Mouse (Mus musculus): ENCODE measurements around the gene Aco1. TPM values are rescaled to one million over a fixed set of nuclear protein-coding genes. Genes with fewer than 3 reads are reported as not detected.
"Not testable (repeated sequence)": the region's sequence is repeated elsewhere in the genome, so short reads cannot be mapped to it uniquely, and the experiment has no call there.

Gene Aco1
- 10 to 100 TPM; 43.7 to 45.9 TPM for total RNA-seq (2021)

DNA sequence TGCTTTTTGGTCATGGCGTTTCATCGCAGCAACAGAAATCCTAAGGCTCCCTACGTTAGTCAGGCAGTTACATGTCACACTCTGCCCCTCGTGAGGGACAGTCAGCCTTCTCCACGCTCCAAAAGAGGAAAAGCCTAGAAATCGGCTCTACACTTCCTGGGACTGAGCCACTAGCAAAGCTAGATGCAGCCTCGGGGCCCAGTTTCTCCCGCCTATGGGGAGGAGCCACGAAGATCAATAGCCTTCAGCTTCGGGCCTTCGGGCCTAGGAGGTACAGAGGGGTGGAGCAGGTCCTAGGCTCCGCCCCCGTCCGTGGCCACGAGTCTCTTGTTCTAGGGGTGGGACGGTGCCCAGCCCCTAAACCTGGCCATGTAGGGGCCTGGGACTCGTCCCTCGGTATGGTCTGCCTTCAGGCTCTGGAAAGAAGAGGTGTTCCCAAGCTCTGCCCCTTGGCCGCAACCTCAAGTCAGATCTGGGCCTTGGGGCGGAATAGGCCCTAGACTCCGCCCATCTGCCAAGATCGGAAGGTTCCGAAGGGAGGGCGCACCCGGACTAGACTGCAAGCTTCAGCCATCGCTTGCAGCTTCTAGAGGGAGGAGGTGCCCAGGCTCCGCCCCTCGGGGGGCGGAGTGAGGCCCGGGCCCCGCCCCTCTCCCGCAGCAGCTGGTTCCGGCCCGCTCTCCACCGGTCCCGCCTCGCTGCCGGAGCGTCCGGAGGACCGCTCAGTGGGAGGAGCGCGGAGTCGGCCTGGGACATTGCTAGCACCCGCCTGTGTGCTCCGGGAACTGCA is at the start of gene Aco1:
Gene Aco1, plus strand, starts transcription at position 339 of the 790 bp plus-strand sequence.
- intact Hi-C loops (cut with DNase I) = no loop called here
- DNase-seq = peak; percentile 95 to 97

DNA sequence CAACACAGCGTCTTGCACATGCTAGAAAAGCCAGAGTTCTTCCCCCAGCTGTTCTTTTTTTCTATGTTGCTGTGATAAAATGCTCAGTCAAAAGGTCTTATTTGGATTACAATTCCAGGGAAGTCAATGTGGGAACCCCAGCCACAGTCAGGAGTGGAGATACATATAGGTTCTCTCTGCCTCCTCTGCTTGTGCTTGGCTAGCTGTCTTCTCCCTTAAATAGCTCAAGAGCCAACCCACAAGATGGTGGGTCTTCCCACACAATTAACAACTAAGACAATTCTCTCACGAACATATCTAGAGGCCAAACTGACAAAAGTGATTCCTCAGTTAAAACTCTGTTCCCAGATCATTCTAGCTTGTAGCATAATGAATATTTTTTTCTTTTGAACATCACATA is 47.9 kb upstream of the Aco1 start:
- DNase-seq = no peak
- intact Hi-C loops (cut with DNase I) = no loop called here

DNA sequence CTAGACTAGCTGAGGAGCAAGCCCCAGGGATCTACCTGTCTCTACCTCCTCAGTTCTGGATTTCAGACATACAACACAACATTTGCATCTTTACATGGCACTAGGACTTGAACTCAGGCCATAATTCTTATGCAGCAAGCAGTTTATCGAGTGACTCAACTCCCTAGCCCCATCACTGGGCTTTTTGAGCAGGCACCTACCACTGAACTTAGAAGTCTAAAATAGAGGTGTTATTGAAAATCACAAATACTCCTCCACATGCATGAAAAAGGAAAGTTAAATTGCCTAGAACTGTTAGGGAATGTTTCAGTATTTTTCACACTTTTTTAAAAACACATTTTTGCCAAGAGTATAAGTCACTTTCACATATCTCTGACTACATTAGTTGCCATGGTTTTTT is 39.9 kb upstream of the Aco1 start:
- intact Hi-C loops (cut with DNase I) = no loop called here
- DNase-seq = no peak

DNA sequence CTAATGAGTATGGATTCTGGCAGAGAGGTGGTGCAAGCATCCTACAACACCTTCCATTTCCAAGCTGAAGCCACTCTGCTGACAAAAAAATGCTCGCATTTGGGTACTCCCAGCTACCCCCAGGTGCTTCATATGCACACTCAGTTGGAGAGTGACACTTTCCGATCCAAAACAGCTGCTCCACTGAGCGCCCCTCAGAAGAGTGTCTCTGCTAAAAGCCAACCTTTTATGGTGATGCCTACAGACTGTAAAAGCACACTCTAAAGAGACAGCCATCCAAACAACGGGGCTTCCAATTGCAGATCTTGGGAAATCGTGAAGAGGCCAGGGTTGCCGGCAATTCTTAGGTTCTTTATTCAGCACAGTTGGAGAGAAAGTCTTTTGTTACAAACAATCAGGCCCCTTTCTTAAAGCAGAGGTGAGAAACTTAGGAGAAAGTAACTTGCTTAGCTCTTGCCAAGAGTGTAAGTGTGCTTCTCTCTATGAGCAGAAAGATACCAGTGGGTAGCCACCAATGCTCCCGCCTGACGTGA is 36.8 kb upstream of the Aco1 start:
- intact Hi-C loops (cut with DNase I) = no loop called here
- DNase-seq = no peak

DNA sequence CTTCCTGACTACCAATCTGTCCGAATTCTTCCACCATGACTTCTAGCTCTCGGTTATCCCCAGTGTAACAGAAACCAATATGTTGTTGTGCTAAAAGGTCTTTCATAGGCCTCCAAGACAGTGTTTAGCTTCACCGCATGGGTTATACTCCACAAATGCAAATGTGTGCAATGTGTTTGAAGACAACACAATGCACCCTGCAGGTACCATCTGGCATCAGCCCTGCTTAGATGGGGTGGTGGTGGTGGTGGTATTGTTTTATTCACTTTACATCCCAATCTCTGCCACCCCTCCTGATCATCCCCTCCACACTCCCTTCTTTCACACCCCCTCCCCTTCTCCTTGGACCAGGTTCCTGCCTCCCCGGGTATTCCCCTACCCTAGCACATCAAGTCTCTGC is 34.9 kb upstream of the Aco1 start:
- intact Hi-C loops (cut with DNase I) = no loop called here
- DNase-seq = no peak

DNA sequence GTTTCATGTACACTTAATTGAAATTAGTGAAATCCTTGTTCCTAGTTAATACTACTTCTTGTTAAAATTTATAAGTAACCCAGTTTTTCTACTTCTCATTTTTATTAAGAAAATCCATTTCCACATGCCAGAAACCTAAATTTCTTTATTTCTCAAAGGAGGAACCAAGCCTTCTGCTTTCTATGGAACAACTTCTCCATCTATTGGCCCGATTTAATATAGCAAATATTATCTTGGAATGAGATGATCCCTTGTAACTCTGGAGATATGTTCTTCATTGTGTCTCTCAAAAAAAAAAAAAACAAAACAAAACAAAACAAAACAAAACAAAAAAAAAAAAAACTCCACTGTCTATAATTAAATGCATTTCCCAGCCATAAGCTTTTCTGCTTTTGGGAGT is 29.7 kb upstream of the Aco1 start:
- no peak for DNase-seq
- intact Hi-C loops (cut with DNase I) = no loop called here

DNA sequence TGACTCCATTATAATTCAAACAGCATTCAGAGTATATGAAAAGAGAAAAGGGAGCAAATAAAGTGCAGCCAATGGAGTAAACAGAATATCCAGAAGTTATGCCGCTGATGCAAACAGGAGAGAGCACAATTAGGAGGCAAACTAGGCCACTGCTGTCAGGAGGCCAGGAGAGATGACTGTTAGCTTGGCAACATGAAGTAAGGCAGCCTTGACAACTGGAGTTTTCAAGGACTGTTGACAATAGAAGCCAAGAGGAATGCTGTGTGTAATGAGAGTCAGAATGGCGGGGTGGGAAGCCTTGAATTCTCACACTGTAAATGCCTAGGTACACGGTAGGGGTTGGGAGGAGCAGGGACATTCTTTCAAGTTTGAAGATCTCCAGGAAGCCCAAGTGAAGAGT is 21.7 kb upstream of the Aco1 start:
- peak; percentile 14 to 16 for DNase-seq
- intact Hi-C loops (cut with DNase I) = no loop called here

DNA sequence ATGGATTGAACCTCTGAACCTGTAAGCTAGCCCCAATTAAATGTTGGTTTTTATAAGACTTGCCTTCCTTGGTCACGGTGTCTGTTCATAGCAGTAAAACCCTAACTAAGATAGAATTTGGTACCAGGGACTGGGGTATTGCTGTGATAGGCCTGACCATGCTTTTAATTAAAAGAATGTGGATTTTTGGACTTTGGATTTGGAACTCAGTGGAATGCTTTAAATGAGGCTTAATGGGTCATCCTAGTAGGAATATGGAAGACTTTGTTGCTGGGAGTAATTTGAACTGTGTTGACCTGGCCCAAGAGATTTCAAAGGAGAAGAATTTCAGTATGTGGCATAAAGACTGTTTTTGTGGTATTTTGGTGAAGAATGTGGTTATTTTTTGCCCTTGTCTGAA is 20.6 kb upstream of the Aco1 start:
- DNase-seq; intact Hi-C loops (cut with DNase I): not testable (repeated sequence)

DNA sequence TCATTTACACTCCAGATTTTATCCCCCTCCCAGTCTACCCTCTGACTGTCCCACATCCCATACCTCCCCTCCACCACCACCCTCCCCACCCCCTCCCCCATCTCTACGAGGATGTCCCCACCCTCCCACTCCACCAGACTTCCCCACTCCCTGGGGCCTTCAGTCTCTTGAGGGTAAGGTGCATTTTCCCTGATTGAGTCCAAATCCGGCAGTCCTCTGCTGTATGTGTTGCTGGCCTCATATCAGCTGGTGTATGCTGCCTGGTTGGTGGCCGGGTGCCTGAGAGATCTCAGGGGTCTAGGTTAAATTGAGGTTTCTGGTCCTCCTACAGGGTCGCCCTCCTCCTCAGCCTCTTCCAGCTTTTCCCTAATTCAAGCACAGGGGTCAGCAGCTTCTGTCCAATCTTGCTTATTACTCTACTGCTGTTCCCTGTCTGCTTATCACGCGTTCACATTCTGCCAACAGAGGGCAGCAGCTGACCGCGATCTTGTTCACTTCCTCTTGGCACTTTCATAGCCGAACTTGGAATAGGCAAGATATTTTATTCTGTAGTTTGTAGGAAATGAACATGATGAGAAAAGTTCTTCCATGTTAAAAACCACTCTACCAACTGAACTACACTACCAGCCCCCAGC is 8.3 kb upstream of the Aco1 start:
- intact Hi-C loops (cut with DNase I) = loop anchor here (1.0 to 5.0 kb wide), 4 partner anchors 48 to 548 kb away; no protein-coding TSS in a partner anchor

DNA sequence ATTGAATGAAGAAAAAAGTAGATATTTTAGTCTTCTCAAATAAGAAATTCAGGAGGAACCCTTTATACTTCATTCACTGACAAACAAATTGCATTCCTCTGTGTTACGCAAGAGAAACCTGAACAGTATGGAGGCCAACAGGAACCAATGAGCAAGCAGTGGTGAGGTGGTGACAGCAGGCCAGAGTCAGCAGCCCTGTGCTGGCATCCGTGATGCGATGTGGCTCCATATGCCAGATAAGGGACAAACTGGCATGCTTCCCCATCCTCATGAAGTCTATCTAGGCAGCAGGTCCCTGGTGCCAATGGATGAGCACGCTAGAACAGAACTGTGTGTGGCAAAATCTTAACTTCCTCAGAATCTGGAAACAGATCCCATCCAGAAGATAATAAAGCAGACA is 6.4 kb upstream of the Aco1 start:
- peak; percentile 43 to 52 for DNase-seq
- intact Hi-C loops (cut with DNase I) = loop anchor here (5.0 kb wide), 1 partner anchor 546 kb away; no protein-coding TSS in a partner anchor

More for the DNA sequence above, 8.3 kb upstream of the Aco1 start:
- DNase-seq = peak; percentile 83 to 91

DNA sequence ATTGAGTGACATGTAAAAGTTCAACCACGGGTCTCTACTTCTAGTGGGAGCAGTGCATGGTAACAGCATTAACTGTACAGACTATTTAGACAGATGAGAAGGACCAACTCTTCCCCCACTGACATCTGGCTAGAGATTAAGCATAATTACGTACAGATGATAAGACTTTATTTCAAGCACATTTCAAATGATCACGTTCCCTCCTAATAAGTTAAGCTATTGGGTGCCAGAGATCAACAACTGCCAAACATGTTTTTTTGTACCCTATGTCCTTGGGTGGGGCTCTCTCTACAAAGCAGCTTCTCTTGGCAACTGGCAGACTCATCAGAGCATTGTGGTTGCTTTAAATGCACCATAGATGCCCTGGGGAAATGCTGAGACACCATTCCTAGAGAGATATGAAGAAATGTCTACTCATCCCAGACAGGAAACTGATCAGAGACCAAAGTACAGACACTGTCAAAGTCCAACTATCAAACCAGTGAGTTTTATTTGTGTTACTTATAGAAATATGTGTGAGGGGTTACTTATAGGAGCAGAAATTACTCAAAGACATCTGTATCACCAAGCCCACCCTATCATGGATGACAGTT is 3.1 kb upstream of the Aco1 start:
- intact Hi-C loops (cut with DNase I) = loop anchor here (5.0 kb wide), 1 partner anchor 543 kb away; no protein-coding TSS in a partner anchor
- DNase-seq = no peak

DNA sequence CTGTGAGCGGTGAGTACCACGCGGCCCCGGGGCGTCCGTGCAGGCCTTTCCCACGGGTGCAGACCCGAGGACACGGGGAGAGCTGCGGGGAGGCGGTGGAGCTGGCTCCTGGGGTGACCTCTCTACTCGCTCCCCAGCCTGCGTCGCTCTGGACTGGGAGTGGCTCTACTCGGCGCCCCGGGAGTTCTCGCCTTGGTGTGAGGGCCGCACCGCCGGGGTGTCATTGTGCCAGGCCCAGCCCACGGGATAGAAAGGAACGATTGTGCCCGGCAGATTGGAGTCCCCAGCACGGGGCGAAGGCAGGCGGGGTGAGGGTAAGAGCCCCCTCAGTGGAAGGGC is 621 bp downstream of the Aco1 start:
- DNase-seq = no peak
- intact Hi-C loops (cut with DNase I) = no loop called here

DNA sequence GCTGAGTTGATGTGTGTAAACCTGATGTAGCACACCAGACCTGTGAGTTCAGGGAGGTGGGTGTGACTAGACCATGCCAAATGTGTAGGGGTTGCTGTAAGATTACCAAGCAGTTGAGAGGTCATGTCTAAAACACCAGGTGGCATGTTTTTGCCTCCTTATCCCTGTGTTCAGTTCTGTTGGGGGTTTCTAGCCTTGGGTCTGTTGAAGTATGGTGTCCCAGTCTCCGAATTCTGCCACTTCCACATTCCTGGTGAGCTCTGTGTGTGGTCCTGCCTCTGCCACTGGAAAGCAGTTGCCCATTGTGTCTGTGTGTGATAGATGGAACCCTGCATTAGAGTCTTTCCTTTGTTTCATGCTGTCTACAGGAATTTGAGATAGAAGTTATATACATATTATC is 1.7 kb downstream of the Aco1 start:
- intact Hi-C loops (cut with DNase I) = no loop called here
- no peak for DNase-seq

DNA sequence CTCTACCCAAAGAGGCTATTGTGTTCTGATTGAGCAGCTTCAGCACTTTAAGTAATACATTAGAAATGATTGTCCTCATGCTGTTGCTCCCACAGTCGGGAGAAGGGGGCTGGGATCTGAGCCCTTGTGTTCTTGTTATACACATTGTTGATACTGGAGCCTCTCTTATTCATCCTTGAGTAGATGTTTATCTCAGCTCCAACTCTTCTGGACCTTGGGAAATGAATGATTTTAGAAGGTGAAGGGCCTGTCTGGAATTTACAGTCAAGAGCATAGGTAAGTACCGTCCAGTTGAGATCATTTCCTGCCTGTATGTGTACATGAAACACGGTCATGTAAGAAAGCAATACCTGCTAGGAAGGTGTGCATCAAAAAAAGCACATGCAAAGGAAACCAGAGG is 2.1 kb downstream of the Aco1 start:
- no peak for DNase-seq
- intact Hi-C loops (cut with DNase I) = no loop called here

DNA sequence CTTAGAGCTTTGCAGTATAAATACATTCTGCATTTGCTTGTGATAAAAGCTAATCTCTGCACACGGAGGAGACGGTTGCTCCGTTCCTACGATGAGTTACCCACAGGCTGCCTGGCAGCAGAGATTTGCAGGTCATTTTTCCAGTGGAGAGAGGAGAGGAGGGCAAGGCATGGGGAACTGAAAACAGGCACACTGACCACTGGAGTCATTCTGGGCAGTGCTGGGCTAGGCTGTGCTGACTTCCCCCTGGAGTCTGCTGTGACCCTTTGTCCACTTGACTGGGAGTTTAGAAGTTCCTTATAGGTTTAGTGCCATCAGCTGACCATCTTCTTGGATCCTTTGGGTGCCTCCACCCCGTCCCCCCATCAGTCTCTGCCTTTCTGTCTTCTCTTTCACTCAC is 5.4 kb downstream of the Aco1 start:
- DNase-seq = no peak
- intact Hi-C loops (cut with DNase I) = no loop called here

DNA sequence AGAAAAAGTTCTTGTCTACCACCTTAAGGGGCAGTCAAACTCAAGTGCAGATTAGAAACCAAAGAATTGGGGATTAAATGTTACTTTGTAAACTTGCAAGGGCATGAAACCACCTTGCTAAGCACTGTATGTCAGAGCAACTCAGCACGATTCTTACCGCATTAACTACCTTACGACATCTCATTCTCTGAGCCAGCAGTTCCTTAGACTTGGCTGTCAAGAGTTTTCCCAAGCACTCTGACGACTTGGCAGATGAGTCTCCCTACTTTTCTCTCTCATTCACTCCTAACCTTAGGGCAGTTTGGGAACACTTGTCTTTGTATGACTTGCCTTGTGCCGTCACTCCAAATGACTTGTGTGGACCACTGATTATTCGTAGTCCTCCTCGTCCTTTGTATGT is 7.2 kb downstream of the Aco1 start:
- DNase-seq = no peak
- intact Hi-C loops (cut with DNase I) = no loop called here

DNA sequence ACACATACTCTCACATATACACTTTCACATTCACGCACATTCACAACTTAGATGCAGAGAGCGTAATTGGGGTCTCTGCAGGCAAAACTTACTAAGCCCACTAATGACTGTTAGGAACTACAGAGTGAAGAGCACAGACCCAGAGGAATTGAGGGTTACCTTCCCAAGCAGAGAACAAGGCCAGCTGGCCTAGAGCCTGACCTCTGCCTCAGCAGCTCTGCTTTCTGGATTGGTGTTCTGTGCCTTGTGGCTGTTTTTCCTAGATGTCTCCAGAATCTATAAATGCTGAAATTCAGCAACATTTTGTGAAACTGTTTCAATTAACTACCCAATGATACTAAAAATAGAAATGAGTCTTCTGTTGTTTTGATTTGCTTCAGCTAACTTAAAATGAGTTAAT is 9.9 kb downstream of the Aco1 start:
- DNase-seq = no peak
- intact Hi-C loops (cut with DNase I) = no loop called here

DNA sequence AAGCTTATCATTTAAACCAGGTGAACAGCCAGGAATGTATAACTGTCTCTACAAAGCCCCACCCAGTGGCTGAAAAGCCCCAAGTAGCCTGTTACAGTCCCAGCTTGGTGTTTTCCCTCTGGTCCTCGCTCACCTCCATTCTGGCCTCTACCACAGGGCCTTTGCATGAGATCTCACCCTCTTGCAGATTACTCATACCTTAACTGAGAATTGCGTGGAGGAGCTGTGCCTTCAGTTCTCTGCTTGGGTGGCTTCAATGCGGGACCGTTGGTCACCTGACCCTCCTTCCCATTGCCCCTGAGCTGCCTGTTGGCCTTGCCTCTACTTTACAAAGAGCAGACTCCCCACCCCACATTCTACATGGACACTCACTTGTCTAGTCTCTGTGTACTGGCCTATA is 10.6 kb downstream of the Aco1 start:
- DNase-seq = no peak
- intact Hi-C loops (cut with DNase I) = no loop called here

DNA sequence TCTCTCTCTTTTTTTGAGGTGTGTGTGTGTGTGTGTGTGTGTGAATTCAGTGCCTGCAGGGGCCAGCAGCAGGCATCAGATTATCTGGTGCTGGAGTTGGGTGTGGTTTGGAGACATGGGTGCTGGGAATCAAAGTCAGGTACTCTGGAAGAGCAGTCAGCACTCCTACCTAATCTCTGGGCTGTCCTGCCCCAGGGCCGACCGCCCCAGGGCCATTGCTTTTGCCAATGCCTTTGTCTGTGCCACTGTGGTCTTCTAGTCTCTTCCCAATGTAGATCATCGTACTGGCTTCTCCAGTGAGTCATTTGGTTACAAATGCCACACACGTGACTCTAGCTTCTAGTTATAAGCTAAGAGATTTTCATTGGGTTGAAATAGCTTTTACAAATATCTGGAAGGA is 11.9 kb downstream of the Aco1 start:
- intact Hi-C loops (cut with DNase I) = no loop called here
- DNase-seq = no peak

DNA sequence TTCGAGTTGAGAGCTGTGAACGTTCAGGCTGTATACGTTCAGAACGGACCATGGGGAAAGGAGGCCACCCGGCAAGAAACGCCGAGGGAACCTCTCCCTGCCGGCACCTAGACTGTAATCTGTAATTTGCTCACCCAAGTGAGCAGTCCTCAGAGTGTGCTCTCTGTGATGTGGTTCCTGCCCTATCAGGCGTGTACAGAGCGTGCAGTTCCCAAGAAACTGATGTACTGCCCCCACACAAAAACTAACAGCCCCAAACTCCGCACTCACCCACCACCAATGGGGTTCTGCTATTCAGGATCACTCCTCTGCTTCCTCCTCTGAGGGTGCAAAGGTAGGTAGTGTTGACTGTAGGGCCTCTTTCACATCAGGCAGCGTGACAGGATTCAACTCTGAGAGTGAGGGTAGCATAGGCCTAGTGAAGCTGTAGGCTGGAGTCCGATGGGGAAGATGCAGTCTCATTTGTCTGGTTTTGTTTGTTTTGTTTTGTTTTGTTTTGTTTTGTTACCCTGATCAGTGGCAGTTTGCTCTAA is 12.7 kb downstream of the Aco1 start:
- no peak for DNase-seq

DNA sequence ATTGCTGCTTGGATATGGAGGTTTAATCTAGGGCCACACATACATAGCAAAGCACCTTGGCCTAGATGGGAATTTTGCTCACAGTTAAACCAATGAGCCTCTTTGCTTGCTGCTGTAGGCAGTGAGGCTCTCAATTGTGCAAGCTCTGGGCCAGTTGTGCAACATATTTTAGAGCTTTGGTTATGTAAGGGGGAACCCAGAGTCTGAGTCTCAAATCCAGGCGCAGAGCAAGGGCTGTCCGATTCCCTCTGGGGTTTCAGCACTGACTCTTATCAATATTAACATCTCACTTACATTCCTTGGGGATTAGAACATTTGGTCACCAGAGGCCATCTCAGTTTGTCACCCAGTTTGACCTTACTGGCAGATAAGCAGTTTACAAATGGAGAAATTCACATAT is 13.3 kb downstream of the Aco1 start:
- peak in 1 of 2 experiments; percentile 19 for DNase-seq
- intact Hi-C loops (cut with DNase I) = no loop called here

More for the DNA sequence above, 12.7 kb downstream of the Aco1 start:
- intact Hi-C loops (cut with DNase I) = no loop called here

Measured in heart, postnatal 10 days (tissue).